Mouse (Mus musculus) neural tube, embryonic 11.5 days (tissue): Measurements from ENCODE around the gene Adcy5. TPM values are rescaled to one million over a fixed set of nuclear protein-coding genes. Genes with fewer than 3 reads are reported as not detected.

Experiments used
- ATAC-seq: fragments of 200-750 bp; cut with Nextera tagmentation; 2 replicates; pipeline ENCODE4 v1.8.0; 2017; ENCODE audit warnings: moderate number of reproducible peaks, mild to moderate bottlenecking, moderate TSS enrichment, moderate library complexity; ENCODE audit not compliant: insufficient read depth, low FRiP score, low TSS enrichment
- DNase-seq: peaks from one replicate; pipeline ENCODE4 v3.0.0-alpha.2; 2015; ENCODE audit warnings: low spot score
- H3K27ac ChIP-seq: fragments of 300-500 bp; sonication (generic); 2 replicates; pipeline ENCODE4 v1.5.1; 2014; ENCODE audit warnings: low read depth, mild to moderate bottlenecking, low read length
- H3K27me3 ChIP-seq: fragments of 300-500 bp; sonication (generic); 2 replicates; pipeline ENCODE4 v1.6.1; 2014; ENCODE audit warnings: mild to moderate bottlenecking, low read length, mixed read lengths; ENCODE audit not compliant: control insufficient read depth, insufficient read depth
- H3K36me3 ChIP-seq: fragments of 300-500 bp; sonication (generic); 2 replicates; pipeline ENCODE4 v1.6.1; 2014; ENCODE audit warnings: mild to moderate bottlenecking, low read length, moderate library complexity, mixed read lengths; ENCODE audit not compliant: control insufficient read depth, insufficient read depth
- H3K4me1 ChIP-seq: fragments of 300-500 bp; sonication (generic); 2 replicates; pipeline ENCODE4 v1.6.1; 2014; ENCODE audit warnings: low read length, mixed read lengths; ENCODE audit not compliant: control insufficient read depth, insufficient read depth
- H3K4me2 ChIP-seq: fragments of 300-500 bp; sonication (generic); 2 replicates; pipeline ENCODE4 v1.6.1; 2014; ENCODE audit warnings: low read depth, mild to moderate bottlenecking, moderate library complexity
- H3K4me3 ChIP-seq: fragments of 300-500 bp; sonication (generic); 2 replicates; pipeline ENCODE4 v1.5.1; 2014; ENCODE audit warnings: low read depth, low read length
- H3K9ac ChIP-seq: fragments of 300-500 bp; sonication (generic); 2 replicates; pipeline ENCODE4 v1.6.1; 2014; ENCODE audit warnings: mild to moderate bottlenecking, low read length
- H3K9me3 ChIP-seq: fragments of 300-500 bp; sonication (generic); 2 replicates; pipeline ENCODE4 v1.6.1; 2016; ENCODE audit warnings: low read length; ENCODE audit not compliant: control insufficient read depth
- WGBS: fragments of 180-500 bp; shearing (Covaris S2); extraction: QIAGEN DNeasy Blood & Tissue Kit; methylation state at CpG from one replicate; pipeline ENCODE4 v1.1.7; 2014; 5-methylcytosine and 5-hydroxymethylcytosine counted together
- polyA plus RNA-seq: library from polyadenylated mRNA; unstranded; fragments of >200 nt; fragmentation: Nextera tagmentation; extraction: Ambion mirVana; gene quantifications from 2 replicates; pipeline ENCODE4 v1.2.1, GENCODE M21; 2014

Adcy5 gene
- polyA plus RNA-seq, 1 experiment from 2014 or later, result 2.3 TPM

DNA sequence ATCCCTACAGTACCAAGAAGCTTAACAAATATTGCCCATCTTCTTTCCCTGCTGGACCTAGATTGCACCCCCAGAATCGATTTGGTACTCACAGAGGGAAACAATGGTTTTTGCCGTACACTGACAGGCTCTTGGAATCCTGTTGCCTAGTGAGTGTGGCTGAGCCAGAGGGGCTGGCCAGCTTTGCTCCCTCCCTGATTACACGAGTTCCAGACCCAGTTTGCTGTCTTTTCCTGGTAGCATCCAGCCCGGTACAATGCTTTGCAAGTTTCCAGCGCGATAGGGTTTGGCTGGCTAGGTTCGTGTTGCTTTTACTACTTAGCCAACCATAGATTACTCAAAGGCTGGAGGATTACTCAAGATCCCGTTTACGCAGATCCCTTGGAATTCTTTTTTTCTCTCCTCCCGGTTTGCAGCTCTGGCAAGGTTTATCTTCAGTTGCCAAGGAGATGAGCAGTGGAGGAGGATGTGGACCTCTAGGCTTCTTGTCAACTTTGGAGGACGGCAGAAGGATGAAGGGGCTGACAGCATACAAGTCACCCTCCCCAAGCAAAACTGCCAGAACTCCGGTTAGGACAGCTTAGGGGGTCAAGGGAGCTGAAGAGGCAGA is 1.4 kb upstream of the Adcy5 start:
- Histone ChIP-seq H3K27me3 (peaks cover 32% of the 10 kb centered on the region), H3K4me1 (peaks cover 6% of the 10 kb centered on the region; the same call in 1 of the 2 replicates), H3K4me3 (no peak overlapping the region)

GRCm38 (mm10) chr16:35154245-35154640 is 434 bp upstream of the Adcy5 start:
- Histone ChIP-seq H3K36me3 (no peaks in the 10 kb centered on the region), H3K27me3 (peaks cover 32% of the 10 kb centered on the region), H3K4me2 (peak overlapping the region; percentile 95), H3K9ac (peak overlapping the region; percentile 83), H3K4me3 (peak overlapping the region; percentile 61), H3K9me3 (no peaks in the 10 kb centered on the region), H3K27ac (peak overlapping the region; percentile 62; the same call in 1 of the 2 replicates), H3K4me1 (peaks cover 6% of the 10 kb centered on the region; the same call in 1 of the 2 replicates)
- ATAC-seq (peak; percentile 79), DNase-seq (peak; percentile 75)
- under 1% methylated on average over 25 of the region's 29 CpGs for WGBS

More for the DNA sequence above, 1.4 kb upstream of the Adcy5 start:
- H3K27ac ChIP-seq, result no peak overlapping the region
- 9% methylated on average over 12 of the region's 12 CpGs for WGBS
- no peak overlapping the region for H3K9ac ChIP-seq
- no peak overlapping the region for H3K4me2 ChIP-seq
- no peak for ATAC-seq
- no peaks in the 10 kb centered on the region for H3K36me3 ChIP-seq
- H3K9me3 ChIP-seq, result no peaks in the 10 kb centered on the region
- DNase-seq, result no peak

- no peaks in the 10 kb centered on the region for H3K9me3 ChIP-seq
- H3K36me3 ChIP-seq, result no peaks in the 10 kb centered on the region
- DNase-seq (peak; percentile 68), ATAC-seq (peak; percentile 25)
- 2% methylated on average over 80 of the region's 87 CpGs for WGBS
- peaks cover 7% of the 10 kb centered on the region; the same call in 1 of the 2 replicates for H3K4me1 ChIP-seq
- peaks cover 32% of the 10 kb centered on the region for H3K27me3 ChIP-seq
- peak overlapping the region; percentile 83 for H3K9ac ChIP-seq
- peak overlapping the region; percentile 61 for H3K4me3 ChIP-seq
- peak overlapping the region; percentile 62 for H3K27ac ChIP-seq
- peak overlapping the region; percentile 95 for H3K4me2 ChIP-seq
Measured at GRCm38 (mm10) chr16:35155391-35156305, 971 bp downstream of the Adcy5 start.

GRCm38 (mm10) chr16:35156306-35156695 is 1.6 kb downstream of the Adcy5 start:
- Histone ChIP-seq H3K27ac (no peak overlapping the region), H3K4me2 (peak overlapping the region; percentile 95), H3K27me3 (peaks cover 32% of the 10 kb centered on the region), H3K9me3 (no peaks in the 10 kb centered on the region), H3K4me1 (peaks cover 9% of the 10 kb centered on the region; the same call in 1 of the 2 replicates), H3K9ac (peak overlapping the region; percentile 83), H3K36me3 (no peaks in the 10 kb centered on the region), H3K4me3 (peak overlapping the region; percentile 61)
- ATAC-seq (no peak), DNase-seq (peak; percentile 73)
- WGBS, result 2% methylated on average over 48 of the region's 48 CpGs

- Histone ChIP-seq H3K36me3 (no peaks in the 10 kb centered on the region), H3K4me3 (no peak overlapping the region), H3K27ac (no peak overlapping the region), H3K27me3 (peaks cover 32% of the 10 kb centered on the region), H3K4me2 (no peak overlapping the region), H3K9me3 (no peaks in the 10 kb centered on the region), H3K4me1 (peaks cover 9% of the 10 kb centered on the region; the same call in 1 of the 2 replicates), H3K9ac (no peak overlapping the region; the same call in 1 of the 2 replicates)
- ATAC-seq, result no peak
- no peak for DNase-seq
- WGBS, result 74% methylated on average over 21 of the region's 21 CpGs
Measured at GRCm38 (mm10) chr16:35156832-35157231, 2.2 kb downstream of the Adcy5 start.

DNA sequence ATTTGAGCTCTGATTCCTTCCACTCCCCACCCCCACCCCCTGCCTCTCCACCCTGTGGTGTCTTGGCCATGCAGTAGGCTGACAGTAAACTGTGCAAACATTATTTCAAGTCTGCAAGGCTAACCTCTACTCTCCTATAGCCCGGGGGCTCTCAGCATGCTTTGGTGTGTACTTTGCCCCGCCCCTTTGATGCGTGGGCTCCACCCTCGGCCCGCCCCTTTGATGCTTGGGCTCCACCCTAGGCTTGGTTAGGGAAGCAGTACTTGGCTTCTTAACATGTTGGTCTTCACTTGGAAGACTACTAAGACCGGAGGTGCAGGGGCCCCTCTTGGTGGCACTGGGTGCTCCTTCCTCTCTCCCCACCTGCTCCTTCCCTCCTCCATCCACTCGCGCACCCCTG is 4.9 kb downstream of the Adcy5 start:
- H3K9ac ChIP-seq, result no peak overlapping the region
- DNase-seq (no peak), ATAC-seq (no peak)
- peaks cover 18% of the 10 kb centered on the region for H3K27me3 ChIP-seq
- WGBS, result 60% methylated on average over 8 of the region's 8 CpGs
- H3K27ac ChIP-seq, result no peak overlapping the region
- no peaks in the 10 kb centered on the region for H3K36me3 ChIP-seq
- H3K9me3 ChIP-seq, result no peaks in the 10 kb centered on the region
- H3K4me1 ChIP-seq, result peaks cover 17% of the 10 kb centered on the region
- no peak overlapping the region for H3K4me3 ChIP-seq
- H3K4me2 ChIP-seq, result no peak overlapping the region

GRCm38 (mm10) chr16:35159991-35160390 is 5.3 kb downstream of the Adcy5 start:
- DNase-seq (no peak), ATAC-seq (no peak)
- Histone ChIP-seq H3K36me3 (no peaks in the 10 kb centered on the region), H3K4me2 (no peak overlapping the region), H3K4me3 (no peak overlapping the region), H3K4me1 (peaks cover 22% of the 10 kb centered on the region), H3K9me3 (no peaks in the 10 kb centered on the region), H3K9ac (no peak overlapping the region), H3K27me3 (peaks cover 18% of the 10 kb centered on the region), H3K27ac (no peak overlapping the region)
- 68% methylated on average over 4 of the region's 4 CpGs for WGBS

DNA sequence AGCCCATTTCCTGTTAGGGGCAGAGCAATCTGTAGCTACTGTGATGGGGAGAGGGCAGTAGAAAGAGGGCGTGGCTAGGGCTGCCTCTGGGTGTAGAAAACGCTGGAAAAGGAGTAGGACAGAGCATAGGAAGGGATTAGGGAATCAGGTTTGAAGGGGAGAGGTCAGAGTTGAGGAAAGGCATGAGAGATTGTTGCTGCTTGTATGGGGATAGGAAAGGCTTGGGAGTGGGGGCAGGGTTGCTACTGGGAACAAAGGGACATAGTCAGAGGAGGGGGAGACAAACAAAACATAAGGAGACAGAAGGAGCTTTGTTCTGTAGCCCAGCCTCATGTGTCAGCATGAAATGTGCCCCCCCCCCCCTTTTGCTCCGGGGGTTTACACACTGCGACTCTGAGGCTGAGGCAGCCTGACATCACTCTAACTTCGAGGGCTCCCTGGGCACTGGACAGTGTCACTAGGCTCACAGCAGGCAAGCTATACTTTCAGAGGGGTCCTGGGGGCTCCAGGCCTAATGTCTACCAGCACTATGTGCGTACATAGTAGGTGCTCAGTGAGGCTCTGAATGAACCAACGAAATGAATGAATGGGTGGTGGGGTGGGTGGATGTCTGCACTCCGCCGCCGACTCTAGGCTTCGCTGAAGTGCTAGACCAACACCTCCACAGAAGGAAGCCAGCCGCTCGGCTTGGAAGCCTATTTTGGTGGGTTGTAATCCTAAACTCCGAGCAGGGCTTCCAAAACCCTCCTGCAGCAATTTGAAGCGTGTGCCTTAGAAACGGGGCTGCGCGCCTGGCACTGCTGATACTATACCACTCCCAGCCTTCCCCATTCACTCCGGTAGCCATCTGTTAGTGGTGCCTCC is 9.9 kb downstream of the Adcy5 start:
- Histone ChIP-seq H3K9me3 (no peaks in the 10 kb centered on the region), H3K4me2 (no peak overlapping the region), H3K27ac (peak overlapping the region; percentile 67; the same call in 1 of the 2 replicates), H3K4me1 (peaks cover 20% of the 10 kb centered on the region), H3K4me3 (no peak overlapping the region), H3K27me3 (no peaks in the 10 kb centered on the region), H3K9ac (peak overlapping the region; percentile 15; the same call in 1 of the 2 replicates), H3K36me3 (no peaks in the 10 kb centered on the region)
- DNase-seq (peak; percentile 79), ATAC-seq (peak; percentile 81)
- WGBS, result 37% methylated on average over 19 of the region's 19 CpGs
